Mouse (Mus musculus): ENCODE data around the gene Magi1. TPM values are rescaled to one million over a fixed set of nuclear protein-coding genes. Genes with fewer than 3 reads are reported as not detected.

The Magi1 gene
- polyA plus RNA-seq, 1 experiment from 2014 or later = 31.4 TPM

- Histone ChIP-seq H3K4me1 (ENCODE audit: control insufficient read depth, insufficient read depth, low read length) (no peaks in the 10 kb centered on the region), H3K27ac (ENCODE audit: low read depth, low read length) (no peak overlapping the region), H3K27me3 (ENCODE audit: control insufficient read depth, insufficient read depth, low read length) (no peaks in the 10 kb centered on the region), H3K4me2 (ENCODE audit: low read depth, low read length) (no peak overlapping the region), H3K4me3 (ENCODE audit: low read depth, low read length) (no peak overlapping the region), H3K9me3 (ENCODE audit: control insufficient read depth, low read length) (no peaks in the 10 kb centered on the region), H3K9ac (replicated peaks; ENCODE audit: low read depth, low read length) (no peak overlapping the region), H3K36me3 (ENCODE audit: control insufficient read depth, insufficient read depth, low read length) (no peaks in the 10 kb centered on the region)
- ATAC-seq (ENCODE audit: low read depth) = no peak
- 80% methylated on average over 7 of the region's 7 CpGs for WGBS
Measured at GRCm38 (mm10) chr6:94264183-94264941, 19.4 kb downstream of the Magi1 start.

- H3K4me1 ChIP-seq (ENCODE audit: control insufficient read depth, insufficient read depth, low read length) = no peaks in the 10 kb centered on the region
- no peak overlapping the region for H3K9ac ChIP-seq (replicated peaks; ENCODE audit: low read depth, low read length)
- WGBS = 98% methylated on average over 5 of the region's 5 CpGs
- no peaks in the 10 kb centered on the region for H3K36me3 ChIP-seq (ENCODE audit: control insufficient read depth, insufficient read depth, low read length)
- no peak overlapping the region for H3K27ac ChIP-seq (ENCODE audit: low read depth, low read length)
- H3K27me3 ChIP-seq (ENCODE audit: control insufficient read depth, insufficient read depth, low read length) = no peaks in the 10 kb centered on the region
- no peak overlapping the region for H3K4me3 ChIP-seq (ENCODE audit: low read depth, low read length)
- H3K4me2 ChIP-seq (ENCODE audit: low read depth, low read length) = no peak overlapping the region
- no peak for ATAC-seq (ENCODE audit: low read depth)
- no peaks in the 10 kb centered on the region for H3K9me3 ChIP-seq (ENCODE audit: control insufficient read depth, low read length)
Measured at GRCm38 (mm10) chr6:94260831-94261230, 22.9 kb downstream of the Magi1 start.

- WGBS = 90% methylated on average over 2 of the region's 2 CpGs
- no peak for ATAC-seq (ENCODE audit: low read depth)
- H3K4me3 ChIP-seq (ENCODE audit: low read depth, low read length) = no peak overlapping the region
- no peaks in the 10 kb centered on the region for H3K27me3 ChIP-seq (ENCODE audit: control insufficient read depth, insufficient read depth, low read length)
- no peak overlapping the region for H3K9ac ChIP-seq (replicated peaks; ENCODE audit: low read depth, low read length)
- no peaks in the 10 kb centered on the region for H3K36me3 ChIP-seq (ENCODE audit: control insufficient read depth, insufficient read depth, low read length)
- no peaks in the 10 kb centered on the region for H3K9me3 ChIP-seq (ENCODE audit: control insufficient read depth, low read length)
- no peaks in the 10 kb centered on the region for H3K4me1 ChIP-seq (ENCODE audit: control insufficient read depth, insufficient read depth, low read length)
- no peak overlapping the region for H3K27ac ChIP-seq (ENCODE audit: low read depth, low read length)
- no peak overlapping the region for H3K4me2 ChIP-seq (ENCODE audit: low read depth, low read length)
Measured at GRCm38 (mm10) chr6:94259981-94260380, 23.7 kb downstream of the Magi1 start.

DNA sequence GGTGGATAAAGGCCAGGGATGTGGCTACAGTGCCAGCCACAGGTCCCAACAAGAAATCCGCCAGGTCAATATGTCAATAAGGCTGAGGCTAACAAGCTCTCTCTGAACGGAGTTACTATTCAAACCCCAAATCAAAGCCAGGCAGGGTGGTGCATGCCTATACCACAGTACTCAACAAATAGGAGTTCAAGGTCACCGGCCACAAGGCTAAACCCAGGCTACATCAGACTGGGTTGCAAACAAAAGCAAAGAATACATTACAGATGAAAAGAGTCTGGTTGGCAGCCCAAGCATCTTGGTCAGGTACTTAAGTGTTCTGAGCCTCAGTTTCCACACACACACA is 25.9 kb downstream of the Magi1 start:
- Histone ChIP-seq H3K36me3 (ENCODE audit: control insufficient read depth, insufficient read depth, low read length) (no peaks in the 10 kb centered on the region), H3K27me3 (ENCODE audit: control insufficient read depth, insufficient read depth, low read length) (no peaks in the 10 kb centered on the region), H3K9ac (replicated peaks; ENCODE audit: low read depth, low read length) (no peak overlapping the region), H3K4me2 (ENCODE audit: low read depth, low read length) (no peak overlapping the region), H3K27ac (ENCODE audit: low read depth, low read length) (no peak overlapping the region), H3K4me1 (ENCODE audit: control insufficient read depth, insufficient read depth, low read length) (no peaks in the 10 kb centered on the region), H3K9me3 (ENCODE audit: control insufficient read depth, low read length) (no peaks in the 10 kb centered on the region), H3K4me3 (ENCODE audit: low read depth, low read length) (no peak overlapping the region)
- ATAC-seq (ENCODE audit: low read depth) = no peak
- WGBS = 73% methylated on average over 3 of the region's 3 CpGs

- no peaks in the 10 kb centered on the region for H3K27me3 ChIP-seq (ENCODE audit: control insufficient read depth, insufficient read depth, low read length)
- ATAC-seq (ENCODE audit: low read depth) = no peak
- no peak overlapping the region for H3K27ac ChIP-seq (ENCODE audit: low read depth, low read length)
- 53% methylated on average over 12 of the region's 12 CpGs for WGBS
- H3K9ac ChIP-seq (replicated peaks; ENCODE audit: low read depth, low read length) = no peak overlapping the region
- no peaks in the 10 kb centered on the region for H3K4me1 ChIP-seq (ENCODE audit: control insufficient read depth, insufficient read depth, low read length)
- no peaks in the 10 kb centered on the region for H3K36me3 ChIP-seq (ENCODE audit: control insufficient read depth, insufficient read depth, low read length)
- H3K4me2 ChIP-seq (ENCODE audit: low read depth, low read length) = no peak overlapping the region
- H3K4me3 ChIP-seq (ENCODE audit: low read depth, low read length) = no peak overlapping the region
- H3K9me3 ChIP-seq (ENCODE audit: control insufficient read depth, low read length) = no peaks in the 10 kb centered on the region
Measured at GRCm38 (mm10) chr6:94256982-94257830, 26.5 kb downstream of the Magi1 start.

- Histone ChIP-seq H3K4me2 (ENCODE audit: low read depth, low read length) (no peak overlapping the region), H3K27me3 (ENCODE audit: control insufficient read depth, insufficient read depth, low read length) (no peaks in the 10 kb centered on the region), H3K4me1 (ENCODE audit: control insufficient read depth, insufficient read depth, low read length) (no peaks in the 10 kb centered on the region), H3K27ac (ENCODE audit: low read depth, low read length) (no peak overlapping the region), H3K9ac (replicated peaks; ENCODE audit: low read depth, low read length) (no peak overlapping the region), H3K36me3 (ENCODE audit: control insufficient read depth, insufficient read depth, low read length) (no peaks in the 10 kb centered on the region), H3K9me3 (ENCODE audit: control insufficient read depth, low read length) (no peaks in the 10 kb centered on the region), H3K4me3 (ENCODE audit: low read depth, low read length) (no peak overlapping the region)
- ATAC-seq (ENCODE audit: low read depth) = peak; percentile 41; the same call in 1 of the 2 replicates
- 83% methylated on average over 8 of the region's 8 CpGs for WGBS
Measured at GRCm38 (mm10) chr6:94253943-94254342, 29.8 kb downstream of the Magi1 start.

DNA sequence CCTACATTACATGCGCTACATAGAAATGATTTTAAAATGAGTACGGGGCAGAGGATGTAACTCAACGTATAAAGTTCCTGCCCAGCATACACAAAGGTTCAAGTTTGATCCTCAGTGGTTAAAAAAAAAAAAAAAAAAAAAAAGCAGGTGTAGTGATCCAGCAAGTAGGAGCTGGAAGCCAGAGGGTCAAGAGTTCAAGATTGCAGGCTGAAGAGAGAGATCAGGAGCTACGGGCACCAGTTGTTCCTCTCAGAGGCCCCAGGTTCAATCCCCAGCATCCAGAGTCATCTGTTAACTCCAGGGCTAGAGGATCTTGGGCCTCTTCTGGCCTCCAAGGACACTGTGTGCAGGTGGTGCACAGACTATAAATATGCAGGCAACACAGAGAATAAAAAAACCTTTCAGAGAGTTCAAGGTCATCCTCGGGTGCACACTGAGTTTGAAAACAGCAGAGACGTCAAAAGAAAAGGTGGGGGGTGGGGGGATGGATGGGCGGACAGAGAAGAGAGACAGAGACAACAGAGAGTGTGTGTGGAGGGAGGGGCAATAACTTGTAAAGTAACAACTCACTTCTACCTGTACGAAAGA is 32.3 kb downstream of the Magi1 start:
- ATAC-seq (ENCODE audit: low read depth) = no peak
- 65% methylated on average over 8 of the region's 8 CpGs for WGBS
- Histone ChIP-seq H3K9ac (replicated peaks; ENCODE audit: low read depth, low read length) (no peak overlapping the region), H3K36me3 (ENCODE audit: control insufficient read depth, insufficient read depth, low read length) (no peaks in the 10 kb centered on the region), H3K27me3 (ENCODE audit: control insufficient read depth, insufficient read depth, low read length) (no peaks in the 10 kb centered on the region), H3K4me2 (ENCODE audit: low read depth, low read length) (no peak overlapping the region), H3K4me1 (ENCODE audit: control insufficient read depth, insufficient read depth, low read length) (no peaks in the 10 kb centered on the region), H3K4me3 (ENCODE audit: low read depth, low read length) (no peak overlapping the region), H3K9me3 (ENCODE audit: control insufficient read depth, low read length) (no peaks in the 10 kb centered on the region), H3K27ac (ENCODE audit: low read depth, low read length) (no peak overlapping the region)

DNA sequence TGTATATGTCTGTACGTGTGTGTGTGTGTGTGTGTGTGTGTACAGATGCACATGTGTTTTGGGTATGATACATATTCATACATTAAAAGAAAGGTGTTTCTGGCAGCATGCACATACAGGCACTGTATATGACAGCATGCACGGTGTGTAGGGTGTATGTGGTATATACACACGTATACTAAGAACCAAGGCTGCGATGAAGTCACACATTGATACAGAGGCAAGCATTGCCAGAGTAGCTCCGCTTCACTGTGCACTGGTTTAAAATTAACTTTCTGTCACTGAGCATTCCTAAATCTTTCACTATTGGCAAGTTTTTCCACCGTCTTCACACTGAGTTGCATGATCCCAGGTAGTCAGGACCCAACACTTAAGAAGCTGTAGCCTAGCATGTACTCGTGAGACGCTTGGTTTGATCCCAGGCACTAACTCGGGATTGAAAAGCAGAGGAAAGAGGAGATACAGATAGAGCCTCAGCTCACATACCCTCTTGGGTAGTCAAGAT is 34.4 kb downstream of the Magi1 start:
- no peak for ATAC-seq (ENCODE audit: low read depth)
- Histone ChIP-seq H3K9me3 (ENCODE audit: control insufficient read depth, low read length) (no peaks in the 10 kb centered on the region), H3K36me3 (ENCODE audit: control insufficient read depth, insufficient read depth, low read length) (no peaks in the 10 kb centered on the region), H3K4me1 (ENCODE audit: control insufficient read depth, insufficient read depth, low read length) (no peaks in the 10 kb centered on the region), H3K27ac (ENCODE audit: low read depth, low read length) (no peak overlapping the region), H3K27me3 (ENCODE audit: control insufficient read depth, insufficient read depth, low read length) (no peaks in the 10 kb centered on the region), H3K4me3 (ENCODE audit: low read depth, low read length) (no peak overlapping the region), H3K4me2 (ENCODE audit: low read depth, low read length) (no peak overlapping the region), H3K9ac (replicated peaks; ENCODE audit: low read depth, low read length) (no peak overlapping the region)
- 92% methylated on average over 9 of the region's 9 CpGs for WGBS

- WGBS = 82% methylated on average over 6 of the region's 6 CpGs
Measured at GRCm38 (mm10) chr6:94241251-94241650, 42.5 kb downstream of the Magi1 start.

More at GRCm38 (mm10) chr6:94241251-94241650, 42.5 kb downstream of the Magi1 start:
- Histone ChIP-seq H3K4me1 (ENCODE audit: control insufficient read depth, insufficient read depth, low read length) (no peaks in the 10 kb centered on the region), H3K36me3 (ENCODE audit: control insufficient read depth, insufficient read depth, low read length) (no peaks in the 10 kb centered on the region), H3K9ac (replicated peaks; ENCODE audit: low read depth, low read length) (no peak overlapping the region), H3K9me3 (ENCODE audit: control insufficient read depth, low read length) (no peaks in the 10 kb centered on the region), H3K27ac (ENCODE audit: low read depth, low read length) (no peak overlapping the region), H3K27me3 (ENCODE audit: control insufficient read depth, insufficient read depth, low read length) (no peaks in the 10 kb centered on the region), H3K4me3 (ENCODE audit: low read depth, low read length) (no peak overlapping the region), H3K4me2 (ENCODE audit: low read depth, low read length) (no peak overlapping the region)
- ATAC-seq (ENCODE audit: low read depth) = no peak
